Mouse (Mus musculus) stomach, postnatal 0 days (tissue): ENCODE measurements around the gene Pla2g2f. TPM values are rescaled to one million over a fixed set of nuclear protein-coding genes. Genes with fewer than 3 reads are reported as not detected.

Experiments
- ATAC-seq: fragments of 200-750 bp; cut with Nextera tagmentation; 2 replicates; pipeline ENCODE4 v1.8.0; 2017; ENCODE audit not compliant: low FRiP score, low TSS enrichment
- DNase-seq: peaks from one replicate; pipeline ENCODE4 v3.0.0-alpha.2; 2016; ENCODE audit warnings: low spot score
- H3K27ac ChIP-seq: fragments of 300-500 bp; sonication (generic); replicated peaks from 2 replicates; pipeline ENCODE4 v1.5.1; 2014; ENCODE audit warnings: mild to moderate bottlenecking, control low read depth
- H3K27me3 ChIP-seq: fragments of 300-500 bp; sonication (generic); 2 replicates; pipeline ENCODE4 v1.6.1; 2014; ENCODE audit warnings: low read length; ENCODE audit not compliant: control insufficient read depth, insufficient read depth
- H3K36me3 ChIP-seq: fragments of 300-500 bp; sonication (generic); 2 replicates; pipeline ENCODE4 v1.6.1; 2014; ENCODE audit warnings: low read length, mixed read lengths; ENCODE audit not compliant: control insufficient read depth, insufficient read depth
- H3K4me1 ChIP-seq: fragments of 300-500 bp; sonication (generic); replicated peaks from 2 replicates; pipeline ENCODE4 v1.6.1; 2014; ENCODE audit warnings: antibody characterized with exemption; ENCODE audit not compliant: control insufficient read depth, insufficient read depth
- H3K4me2 ChIP-seq: fragments of 300-500 bp; sonication (generic); replicated peaks from 2 replicates; pipeline ENCODE4 v1.6.1; 2014; ENCODE audit warnings: low read depth, mild to moderate bottlenecking, control low read depth, moderate library complexity
- H3K4me3 ChIP-seq: fragments of 300-500 bp; sonication (generic); 2 replicates; pipeline ENCODE4 v1.5.1; 2014; ENCODE audit warnings: low read depth, low read length, control low read depth
- H3K9ac ChIP-seq: fragments of 300-500 bp; sonication (generic); 2 replicates; pipeline ENCODE4 v1.6.1; 2014; ENCODE audit warnings: mild to moderate bottlenecking, low read length, control low read depth, mixed read lengths
- H3K9me3 ChIP-seq: fragments of 300-500 bp; sonication (generic); 2 replicates; pipeline ENCODE4 v1.6.1; 2016; ENCODE audit warnings: low read length; ENCODE audit not compliant: control insufficient read depth
- CTCF ChIP-seq: IDR thresholded peaks from 2 replicates; pipeline ENCODE4 v1.5.1; 2016; ENCODE audit warnings: antibody characterized with exemption, low read depth, mild to moderate bottlenecking, moderate library complexity
- EP300 ChIP-seq: optimal IDR thresholded peaks from 2 replicates; pipeline ENCODE3; 2016; ENCODE audit warnings: antibody characterized with exemption
- WGBS: fragments of 180-500 bp; shearing (Covaris S2); extraction: QIAGEN DNeasy Blood & Tissue Kit; methylation state at CpG from one replicate; pipeline ENCODE4 v1.1.7; 2014; 5-methylcytosine and 5-hydroxymethylcytosine counted together
- polyA plus RNA-seq: library from polyadenylated mRNA; unstranded; fragments of >200 nt; fragmentation: Nextera tagmentation; extraction: Ambion mirVana; gene quantifications from 2 replicates; pipeline ENCODE4 v1.2.1, GENCODE M21; 2015

The Pla2g2f gene
- polyA plus RNA-seq, 1 experiment from 2014 or later: 8.7 TPM

- Histone ChIP-seq H3K27ac (no peak overlapping the region), H3K4me3 (no peak overlapping the region), H3K4me1 (no peaks in the 10 kb centered on the region; the same call in 1 of the 2 replicates), H3K9me3 (no peaks in the 10 kb centered on the region), H3K27me3 (no peaks in the 10 kb centered on the region), H3K4me2 (no peak overlapping the region), H3K9ac (no peak overlapping the region), H3K36me3 (no peaks in the 10 kb centered on the region)
- 85% methylated on average over 5 of the region's 5 CpGs for WGBS
- ATAC-seq (no peak), DNase-seq (no peak)
- no peak for TF ChIP-seq CTCF
- TF ChIP-seq EP300: no peak
Observed at GRCm38 (mm10) chr4:138719264-138719596, 38.2 kb downstream of the Pla2g2f start.

GRCm38 (mm10) chr4:138718586-138719263 is 38.7 kb downstream of the Pla2g2f start:
- TF ChIP-seq EP300: no peak
- TF ChIP-seq CTCF: no peak
- no peak for ATAC-seq
- 77% methylated on average over 5 of the region's 5 CpGs for WGBS
- no peaks in the 10 kb centered on the region for H3K36me3 ChIP-seq
- H3K4me1 ChIP-seq: no peaks in the 10 kb centered on the region
- H3K27me3 ChIP-seq: no peaks in the 10 kb centered on the region
- no peaks in the 10 kb centered on the region for H3K9me3 ChIP-seq
- no peak overlapping the region for H3K4me2 ChIP-seq
- DNase-seq: no peak
- H3K9ac ChIP-seq: no peak overlapping the region
- H3K27ac ChIP-seq: no peak overlapping the region
- H3K4me3 ChIP-seq: no peak overlapping the region

- Histone ChIP-seq H3K4me1 (no peaks in the 10 kb centered on the region), H3K9me3 (no peaks in the 10 kb centered on the region), H3K4me3 (no peak overlapping the region), H3K36me3 (no peaks in the 10 kb centered on the region), H3K27me3 (no peaks in the 10 kb centered on the region), H3K9ac (no peak overlapping the region), H3K4me2 (no peak overlapping the region), H3K27ac (no peak overlapping the region)
- ATAC-seq (no peak), DNase-seq (no peak)
- no peak for TF ChIP-seq EP300
- TF ChIP-seq CTCF: no peak
- 80% methylated on average over 9 of the region's 9 CpGs for WGBS
Observed at GRCm38 (mm10) chr4:138716697-138717096, 40.7 kb downstream of the Pla2g2f start.

GRCm38 (mm10) chr4:138714186-138714585 is 43.2 kb downstream of the Pla2g2f start:
- H3K9me3 ChIP-seq: no peaks in the 10 kb centered on the region
- H3K27ac ChIP-seq: no peak overlapping the region
- no peak overlapping the region for H3K4me3 ChIP-seq
- H3K36me3 ChIP-seq: no peaks in the 10 kb centered on the region
- DNase-seq: no peak
- no peaks in the 10 kb centered on the region for H3K4me1 ChIP-seq
- H3K27me3 ChIP-seq: no peaks in the 10 kb centered on the region
- no peak for ATAC-seq
- no peak overlapping the region for H3K9ac ChIP-seq
- no peak overlapping the region for H3K4me2 ChIP-seq
- no peak for TF ChIP-seq CTCF
- no peak for TF ChIP-seq EP300
- 60% methylated on average over 1 of the region's 1 CpGs for WGBS

- H3K4me3 ChIP-seq: no peak overlapping the region
Observed at GRCm38 (mm10) chr4:138712621-138713020, 44.8 kb downstream of the Pla2g2f start.

GRCm38 (mm10) chr4:138712096-138712495 is 45.3 kb downstream of the Pla2g2f start:
- TF ChIP-seq EP300: no peak
- TF ChIP-seq CTCF: no peak
- no peak overlapping the region for H3K4me3 ChIP-seq
- H3K9ac ChIP-seq: no peak overlapping the region
- DNase-seq: no peak
- no peaks in the 10 kb centered on the region for H3K9me3 ChIP-seq
- no peak for ATAC-seq
- H3K27ac ChIP-seq: no peak overlapping the region
- H3K36me3 ChIP-seq: no peaks in the 10 kb centered on the region
- no peaks in the 10 kb centered on the region for H3K27me3 ChIP-seq
- no peaks in the 10 kb centered on the region for H3K4me1 ChIP-seq
- WGBS: 71% methylated on average over 11 of the region's 11 CpGs
- H3K4me2 ChIP-seq: no peak overlapping the region

More at GRCm38 (mm10) chr4:138712621-138713020, 44.8 kb downstream of the Pla2g2f start:
- Histone ChIP-seq H3K36me3 (no peaks in the 10 kb centered on the region), H3K9me3 (no peaks in the 10 kb centered on the region), H3K27ac (no peak overlapping the region), H3K4me2 (no peak overlapping the region), H3K9ac (no peak overlapping the region), H3K27me3 (no peaks in the 10 kb centered on the region), H3K4me1 (no peaks in the 10 kb centered on the region)
- ATAC-seq: no peak
- DNase-seq: no peak
- 59% methylated on average over 8 of the region's 8 CpGs for WGBS
- TF ChIP-seq EP300 (no peak), CTCF (no peak)
